ENCODE assay signal across 8 mouse cellular contexts in genomic region chr11:105911592-105912375, GRCm38 (mm10). TPM values are rescaled to one million over a fixed set of nuclear protein-coding genes. Genes with fewer than 3 reads are reported as not detected.
DNase-seq lines count a peak whose midpoint lies in the region; ATAC-seq and TF ChIP-seq lines count a peak whose summit lies in the region.

No protein-coding gene starts in this region.

- peak overlapping the region; percentile 47; the same call in 1 of the 2 replicates for H3K4me2 ChIP-seq in CH12.LX (ENCODE audit: insufficient read depth, low read depth, poor library complexity, severe bottlenecking)
- H3K4me2 ChIP-seq in heart, postnatal 0 days (ENCODE audit: low read depth, low read length): no peak overlapping the region
- no peak overlapping the region for H3K4me2 ChIP-seq in lung, embryonic 16.5 days (ENCODE audit: low read depth, low read length)

- H3K9ac ChIP-seq in CH12.LX (ENCODE audit: insufficient read depth, low read depth): no peak overlapping the region
- no peak overlapping the region for H3K9ac ChIP-seq in heart, postnatal 0 days (replicated peaks; ENCODE audit: low read depth, low read length)
- H3K9ac ChIP-seq in lung, embryonic 16.5 days (ENCODE audit: low read length): no peak overlapping the region

- H3K79me2 ChIP-seq in CH12.LX (replicated peaks; ENCODE audit: control insufficient read depth, extremely low read depth, insufficient read depth, poor library complexity, severe bottlenecking): no peaks in the 10 kb centered on the region

- H3K4me3 ChIP-seq in CH12.LX (replicated peaks in 1 of 3; ENCODE audit: low read depth in 2 of 3, low read length in 2 of 3, poor library complexity in 1 of 3): no peak overlapping the region
- H3K4me3 ChIP-seq in heart, postnatal 0 days (ENCODE audit: low read depth, low read length): no peak overlapping the region
- no peak overlapping the region for H3K4me3 ChIP-seq in lung, embryonic 16.5 days (ENCODE audit: low read length)

- WGBS in heart, postnatal 0 days: 25% methylated on average over 4 of the region's 4 CpGs
- 25% methylated on average over 4 of the region's 4 CpGs for WGBS in lung, embryonic 16.5 days

- H3K36me3 ChIP-seq in CH12.LX (replicated peaks in 1 of 2; ENCODE audit: control insufficient read depth in 1 of 2, insufficient read depth in 1 of 2, low read length in 1 of 2): peaks cover 0 to 26% of the 10 kb centered on the region in 2 experiments
- H3K36me3 ChIP-seq in heart, postnatal 0 days (replicated peaks; ENCODE audit: control insufficient read depth, insufficient read depth, low read length): peaks cover 22% of the 10 kb centered on the region
- H3K36me3 ChIP-seq in lung, embryonic 16.5 days (ENCODE audit: control insufficient read depth, insufficient read depth, low read length): peaks cover 4% of the 10 kb centered on the region

- ATAC-seq in heart, postnatal 0 days (ENCODE audit: insufficient read depth, low read depth): peak; percentile 68; the same call in 1 of the 2 replicates
- ATAC-seq in lung, embryonic 16.5 days (ENCODE audit: low read depth): peak; percentile 68; the same call in 1 of the 2 replicates

- TF ChIP-seq POLR2A in CH12.LX (IDR thresholded peaks at IDR 0.05; ENCODE audit: low read depth, low read length): no peak

- peak; percentile 100 for TF ChIP-seq RAD21 in CH12.LX (IDR thresholded peaks at IDR 0.05; ENCODE audit: low read depth, low read length)

- in situ Hi-C loops in CH12.LX (cut with MboI; ENCODE audit: low pct_ligation_motif_present, low pct_unique_long_range_greater_than_20kb, low sequenced_read_pairs): loop anchor here (5.0 kb wide), 1 partner anchor 564 kb away; no protein-coding TSS in a partner anchor

- no peak for TF ChIP-seq EP300 in CH12.LX (IDR thresholded peaks at IDR 0.05; ENCODE audit: low read length)
- TF ChIP-seq EP300 in heart, postnatal 0 days (IDR thresholded peaks at IDR 0.05; ENCODE audit: low read depth): no peak

- no peaks in the 10 kb centered on the region for H3K27me3 ChIP-seq in CH12.LX (replicated peaks)
- H3K27me3 ChIP-seq in heart, postnatal 0 days (ENCODE audit: control insufficient read depth, insufficient read depth, low read length): no peaks in the 10 kb centered on the region
- no peaks in the 10 kb centered on the region for H3K27me3 ChIP-seq in lung, embryonic 16.5 days (ENCODE audit: control insufficient read depth, insufficient read depth, low read depth, low read length)

- H3K4me1 ChIP-seq in CH12.LX (ENCODE audit: control insufficient read depth in 1 of 2, insufficient read depth in 2 of 2): 0 out of 4 replicates have a peak, but pooled peaks cover 0 to 3% of the 10 kb centered on the region in 2 experiments
- no peaks in the 10 kb centered on the region for H3K4me1 ChIP-seq in heart, postnatal 0 days (ENCODE audit: control insufficient read depth, insufficient read depth)
- no peaks in the 10 kb centered on the region for H3K4me1 ChIP-seq in lung, embryonic 16.5 days (replicated peaks; ENCODE audit: control insufficient read depth, insufficient read depth, low read length)

- dilution Hi-C loops in CH12.LX (cut with MboI; ENCODE audit: extremely low pct_ligation_motif_present, extremely low pct_unique_long_range_greater_than_20kb, low sequenced_read_pairs): no loop called here

- peak; percentile 78 to 96 for TF ChIP-seq CTCF in CH12.LX (conservative IDR thresholded peaks at IDR 0.05 in 1 of 2, IDR thresholded peaks at IDR 0.05 in 1 of 2; ENCODE audit: low read depth in 2 of 2, low read length in 2 of 2)
- TF ChIP-seq CTCF in heart, postnatal 0 days (IDR thresholded peaks at IDR 0.05; ENCODE audit: low read depth): peak; percentile 96

- H3K9me3 ChIP-seq in CH12.LX (replicated peaks; ENCODE audit: low read length): no peaks in the 10 kb centered on the region
- no peaks in the 10 kb centered on the region for H3K9me3 ChIP-seq in heart, postnatal 0 days (replicated peaks; ENCODE audit: control insufficient read depth, low read length)
- no peaks in the 10 kb centered on the region for H3K9me3 ChIP-seq in lung, embryonic 16.5 days (ENCODE audit: control insufficient read depth, low read length)

- no peak overlapping the region for H3K27ac ChIP-seq in CH12.LX (ENCODE audit: insufficient read depth, low read depth)
- no peak overlapping the region for H3K27ac ChIP-seq in heart, postnatal 0 days (ENCODE audit: low read depth)
- no peak overlapping the region for H3K27ac ChIP-seq in lung, embryonic 16.5 days (ENCODE audit: low read length)

- peak; percentile 88 for DNase-seq in CH12.LX (ENCODE audit: extremely low read depth)
- DNase-seq in adrenal gland, adult 18-20 months (ENCODE audit: low spot score in 2 of 2): peak; percentile 65 to 67
- peak; percentile 92 for DNase-seq in embryo, embryonic 10.5 days (ENCODE audit: low spot score)
- peak; percentile 87 for DNase-seq in heart, postnatal 0 days (ENCODE audit: low spot score)
- DNase-seq in layer of hippocampus, adult 8-10 months (ENCODE audit: low spot score in 2 of 2): peak; percentile 75 to 79
- DNase-seq in ovary, postnatal 36 days (ENCODE audit: low spot score): peak; percentile 34
- peak; percentile 66 to 69 for DNase-seq in urinary bladder, postnatal 36 days (ENCODE audit: low spot score in 2 of 2)

TF ChIP-seq in CH12.LX, 34 proteins besides CTCF, POLR2A, EP300 and RAD21:
- TF ChIP-seq SMC3 (IDR thresholded peaks at IDR 0.05; ENCODE audit: low read depth, low read length) (peak; percentile 88), IRF4 (IDR thresholded peaks at IDR 0.05; ENCODE audit: low read depth, low read length) (peak; percentile 70), ZC3H11A (IDR thresholded peaks at IDR 0.05; ENCODE audit: low read depth, low read length) (0 out of 2 replicates have a peak, but pooled peaks have one; percentile 14), HCFC1 (IDR thresholded peaks at IDR 0.05; ENCODE audit: low read depth, low read length) (no peak), JUND (conservative IDR thresholded peaks at IDR 0.05; ENCODE audit: low read depth, low read length) (peak; percentile 86), ZMIZ1 (IDR thresholded peaks at IDR 0.05; ENCODE audit: low read depth, low read length) (no peak), JUN (IDR thresholded peaks at IDR 0.05; ENCODE audit: insufficient read depth, low read depth, low read length) (peak; percentile 90)

RNA-seq across cellular contexts. Expression of gene Cyb561, which starts 41.4 kb away (rescaled TPM):
- total RNA-seq in CH12.LX (2012; rRNA removed) (2.6 and 3.9 TPM in 2 replicates), CH12.LX (2014; rRNA removed) (0.16 and 0.20 TPM in 2 replicates)
- polyA plus RNA-seq in CH12.LX (2012; ENCODE audit: insufficient read length, low read depth): 0.18 and 0.51 TPM in 2 replicates
- 100 to 1,000 TPM; 168 to 204 TPM for total RNA-seq in adrenal gland, adult 18-20 months (2021)
- total RNA-seq in heart, postnatal 0 days (2014; rRNA removed; ENCODE audit: low replicate concordance): 9.5 and 11.4 TPM in 2 replicates
- 5.9 and 7.1 TPM in 2 replicates for polyA plus RNA-seq in heart, postnatal 0 days (2015; fragmentation: Nextera tagmentation; extraction: Ambion mirVana)
- total RNA-seq in layer of hippocampus, adult 8-10 months (2022): 10 to 100 TPM; 48.1 to 63.3 (median 58.7) TPM
- polyA plus RNA-seq in lung, embryonic 16.5 days (2015; fragmentation: Nextera tagmentation; extraction: Ambion mirVana): 41.9 and 44.6 TPM in 2 replicates

RNA-seq across cellular contexts. Expression of gene Ace, which starts 56.0 kb away (rescaled TPM):
- total RNA-seq in CH12.LX (2012; rRNA removed) (0.04 and 0.08 TPM in 2 replicates), CH12.LX (2014; rRNA removed) (not detected in 2 replicates)
- not detected in 2 replicates for polyA plus RNA-seq in CH12.LX (2012; ENCODE audit: insufficient read length, low read depth)
- total RNA-seq in adrenal gland, adult 18-20 months (2021): 10 to 100 TPM; 11.0 to 16.0 TPM
- total RNA-seq in heart, postnatal 0 days (2014; rRNA removed; ENCODE audit: low replicate concordance): 6.1 and 17.1 TPM in 2 replicates
- polyA plus RNA-seq in heart, postnatal 0 days (2015; fragmentation: Nextera tagmentation; extraction: Ambion mirVana): 3.3 and 3.7 TPM in 2 replicates
- total RNA-seq in layer of hippocampus, adult 8-10 months (2022): 10 to 100 TPM in 3 of 4 experiments, 1 to 10 TPM in 1; 7.8 to 10.9 (median 10.6) TPM
- 16.2 and 17.9 TPM in 2 replicates for polyA plus RNA-seq in lung, embryonic 16.5 days (2015; fragmentation: Nextera tagmentation; extraction: Ambion mirVana)

Comparison
In these comparisons a context has a peak if more than half of its experiments do, and no peak if none do; other contexts are left out.
1. DNase-seq: peak in every context shown above with its lines; median percentile 92 in embryo, embryonic 10.5 days; 88 in CH12.LX; 87 in heart, postnatal 0 days; 77 in layer of hippocampus, adult 8-10 months; 68 in urinary bladder, postnatal 36 days; 66 in adrenal gland, adult 18-20 months; 34 in ovary, postnatal 36 days.